Mouse (Mus musculus) thymus, adult 2 months (tissue): ENCODE measurements around the gene Sema4d. TPM values are rescaled to one million over a fixed set of nuclear protein-coding genes. Genes with fewer than 3 reads are reported as not detected.
A peak's percentile ranks its signal among the peaks of the same experiment; 100 is the strongest.

Experiments
- DNase-seq: peaks from one replicate; pipeline ENCODE4 v3.0.0; 2021
- H3K27ac ChIP-seq: fragments of 200-500 bp; 2 replicates; pipeline ENCODE4 v1.5.1; 2012; ENCODE audit warnings: low read length, control low read depth; ENCODE audit not compliant: control insufficient read depth, insufficient read depth
- H3K27me3 ChIP-seq: fragments of 200-500 bp; 2 replicates; pipeline ENCODE4 v1.6.1; 2012; ENCODE audit warnings: mild to moderate bottlenecking, low read length, moderate library complexity, mixed read lengths; ENCODE audit not compliant: control insufficient read depth, insufficient read depth
- H3K36me3 ChIP-seq: fragments of 200-500 bp; 2 replicates; pipeline ENCODE4 v1.6.1; 2012; ENCODE audit warnings: mild to moderate bottlenecking, low read length, moderate library complexity; ENCODE audit not compliant: control insufficient read depth, insufficient read depth
- H3K4me1 ChIP-seq: fragments of 200-500 bp; replicated peaks from 2 replicates; pipeline ENCODE4 v1.6.1; 2012; ENCODE audit warnings: low read length; ENCODE audit not compliant: control insufficient read depth, insufficient read depth
- H3K4me3 ChIP-seq: fragments of 200-500 bp; 2 replicates; pipeline ENCODE4 v1.5.1; 2012; ENCODE audit warnings: mild to moderate bottlenecking, low read length, control low read depth, moderate library complexity; ENCODE audit not compliant: control insufficient read depth, insufficient read depth
- CTCF ChIP-seq: fragments of 200-500 bp; IDR thresholded peaks from 2 replicates; pipeline ENCODE4 v1.5.1; 2012; ENCODE audit warnings: mild to moderate bottlenecking, control low read depth, low read length, moderate library complexity, borderline replicate concordance; ENCODE audit not compliant: control insufficient read depth, poor library complexity, insufficient read depth; ENCODE audit errors: extremely low read depth
- POLR2A ChIP-seq: fragments of 200-500 bp; IDR thresholded peaks from 2 replicates; pipeline ENCODE4 v1.6.1; 2012; ENCODE audit warnings: mild to moderate bottlenecking, low read length, control low read depth, moderate library complexity; ENCODE audit not compliant: control insufficient read depth, poor library complexity, insufficient read depth; ENCODE audit errors: extremely low read depth
- WGBS: fragments of 180-500 bp; shearing (Covaris S2); methylation state at CpG from one replicate; pipeline ENCODE4 v1.1.7; 2018; 5-methylcytosine and 5-hydroxymethylcytosine counted together
- polyA plus RNA-seq: library from polyadenylated mRNA; depleted of rRNA; stranded (reverse); fragments of >200 nt; gene quantifications from 2 replicates; pipeline ENCODE4 v1.2.3, GENCODE M21; 2012

Sema4d gene
- polyA plus RNA-seq, 1 experiment, result 156 TPM

- H3K4me1 ChIP-seq, result peaks cover 87% of the 10 kb centered on the region
- no peak for DNase-seq
- no peaks in the 10 kb centered on the region for H3K27me3 ChIP-seq
- no peak overlapping the region for H3K4me3 ChIP-seq
- no peaks in the 10 kb centered on the region for H3K36me3 ChIP-seq
- H3K27ac ChIP-seq, result peak overlapping the region; percentile 98
- 60% methylated on average over 9 of the region's 9 CpGs for WGBS
- TF ChIP-seq POLR2A (no peak), CTCF (no peak)
Measured at GRCm38 (mm10) chr13:51756019-51756418, 37.5 kb downstream of the Sema4d start.

- TF ChIP-seq POLR2A, result no peak
- TF ChIP-seq CTCF, result no peak
- Histone ChIP-seq H3K4me1 (peaks cover 88% of the 10 kb centered on the region), H3K27me3 (no peaks in the 10 kb centered on the region), H3K36me3 (no peaks in the 10 kb centered on the region), H3K27ac (peak overlapping the region; percentile 98), H3K4me3 (no peak overlapping the region)
- 90% methylated on average over 7 of the region's 7 CpGs for WGBS
- no peak for DNase-seq
Measured at GRCm38 (mm10) chr13:51755584-51755983, 38.0 kb downstream of the Sema4d start.

DNA sequence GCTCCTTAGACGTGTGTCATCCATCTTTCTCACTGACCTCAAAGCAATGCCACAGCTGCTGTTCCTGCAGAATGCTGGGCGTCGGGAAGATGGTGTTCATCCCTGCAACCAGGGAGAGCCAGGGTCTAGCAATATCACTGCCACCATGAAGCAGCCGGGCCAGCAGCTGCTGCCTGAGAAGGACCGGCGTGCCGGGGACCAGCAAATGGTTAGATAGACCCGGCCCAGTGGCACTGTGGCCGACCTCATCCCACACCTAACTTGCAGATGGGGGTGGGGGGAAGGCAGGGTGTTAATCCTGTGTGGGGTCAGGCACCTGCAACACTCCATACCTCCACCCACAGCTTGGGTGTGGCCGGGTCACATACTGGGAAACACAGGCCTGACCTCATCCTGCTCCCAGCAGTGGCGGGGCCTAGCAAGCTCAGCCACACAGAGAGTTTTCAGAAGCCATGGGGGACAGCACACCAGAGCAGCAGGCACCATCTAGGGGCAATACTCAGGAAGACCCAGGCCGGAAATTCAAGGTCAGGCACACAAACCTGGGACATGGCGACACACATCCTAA, 38.9 kb downstream of the Sema4d start:
- peak overlapping the region; percentile 88 for H3K27ac ChIP-seq
- WGBS, result 39% methylated on average over 13 of the region's 13 CpGs
- no peaks in the 10 kb centered on the region for H3K36me3 ChIP-seq
- H3K4me1 ChIP-seq, result peaks cover 89% of the 10 kb centered on the region
- no peak overlapping the region for H3K4me3 ChIP-seq
- DNase-seq, result no peak
- TF ChIP-seq CTCF, result no peak
- TF ChIP-seq POLR2A, result no peak
- no peaks in the 10 kb centered on the region for H3K27me3 ChIP-seq

GRCm38 (mm10) chr13:51753802-51754444, 39.6 kb downstream of the Sema4d start:
- Histone ChIP-seq H3K27ac (peak overlapping the region; percentile 88), H3K27me3 (no peaks in the 10 kb centered on the region), H3K36me3 (no peaks in the 10 kb centered on the region), H3K4me3 (no peak overlapping the region), H3K4me1 (peaks cover 90% of the 10 kb centered on the region)
- TF ChIP-seq CTCF (no peak), POLR2A (no peak)
- peak; percentile 80 for DNase-seq
- WGBS, result 6% methylated on average over 5 of the region's 5 CpGs

GRCm38 (mm10) chr13:51753168-51753465, 40.4 kb downstream of the Sema4d start:
- H3K27me3 ChIP-seq, result no peaks in the 10 kb centered on the region
- TF ChIP-seq CTCF (no peak), POLR2A (no peak)
- peak overlapping the region; percentile 88 for H3K27ac ChIP-seq
- H3K36me3 ChIP-seq, result no peaks in the 10 kb centered on the region
- WGBS, result 85% methylated on average over 6 of the region's 6 CpGs
- no peak for DNase-seq
- H3K4me1 ChIP-seq, result peaks cover 90% of the 10 kb centered on the region
- H3K4me3 ChIP-seq, result no peak overlapping the region

DNA sequence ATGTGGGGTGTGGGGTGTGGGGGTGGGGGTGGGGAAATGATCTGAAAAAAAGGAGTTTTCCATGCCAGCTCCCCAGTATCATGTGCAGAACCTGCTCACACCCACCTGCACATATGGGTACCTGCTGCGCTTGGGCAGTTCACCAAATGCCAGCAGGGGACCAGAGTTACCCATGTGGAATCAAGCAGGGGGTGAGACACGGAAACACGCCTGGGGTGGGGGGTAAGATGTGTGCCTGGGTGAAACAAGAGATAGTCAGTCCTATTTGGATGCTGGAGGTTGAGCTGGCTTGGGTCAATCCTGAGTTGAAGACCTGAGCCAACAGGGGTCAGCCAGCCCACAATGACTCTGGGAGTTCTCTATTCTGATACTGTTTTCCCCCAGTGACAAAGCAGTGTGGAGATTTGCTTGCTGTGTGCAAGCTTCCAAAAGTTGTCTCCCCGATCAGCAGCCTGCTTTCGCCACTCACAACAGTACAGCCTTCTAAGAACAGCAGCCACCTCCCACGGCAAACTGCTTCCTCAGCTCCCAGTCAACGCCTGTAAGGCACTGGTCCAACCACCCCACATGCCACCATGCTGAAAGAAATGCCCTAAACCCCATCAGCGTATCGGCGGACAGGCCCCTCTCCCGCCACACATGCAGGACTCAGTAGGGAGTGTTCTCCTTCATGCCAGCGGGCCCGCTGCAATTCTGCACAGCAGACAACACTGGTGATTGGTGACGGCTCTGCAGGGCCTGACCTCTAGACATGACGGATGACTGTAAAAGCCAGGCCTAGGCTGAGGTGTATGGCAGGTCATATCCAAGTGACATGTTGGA, 41.0 kb downstream of the Sema4d start:
- Histone ChIP-seq H3K4me3 (no peak overlapping the region), H3K27ac (peak overlapping the region; percentile 88; the same call in 1 of the 2 replicates), H3K27me3 (no peaks in the 10 kb centered on the region), H3K4me1 (peaks cover 90% of the 10 kb centered on the region), H3K36me3 (no peaks in the 10 kb centered on the region)
- no peak for DNase-seq
- 83% methylated on average over 15 of the region's 15 CpGs for WGBS
- no peak for TF ChIP-seq CTCF
- no peak for TF ChIP-seq POLR2A
